Mouse (Mus musculus): ENCODE data around the gene Gm5622. TPM values are rescaled to one million over a fixed set of nuclear protein-coding genes. Genes with fewer than 3 reads are reported as not detected.
"Not testable (repeated sequence)": the region's sequence is repeated elsewhere in the genome, so short reads cannot be mapped to it uniquely, and the experiment has no call there.

Gene Gm5622
- total and polyA plus RNA-seq, 3 experiments = not detected

DNA sequence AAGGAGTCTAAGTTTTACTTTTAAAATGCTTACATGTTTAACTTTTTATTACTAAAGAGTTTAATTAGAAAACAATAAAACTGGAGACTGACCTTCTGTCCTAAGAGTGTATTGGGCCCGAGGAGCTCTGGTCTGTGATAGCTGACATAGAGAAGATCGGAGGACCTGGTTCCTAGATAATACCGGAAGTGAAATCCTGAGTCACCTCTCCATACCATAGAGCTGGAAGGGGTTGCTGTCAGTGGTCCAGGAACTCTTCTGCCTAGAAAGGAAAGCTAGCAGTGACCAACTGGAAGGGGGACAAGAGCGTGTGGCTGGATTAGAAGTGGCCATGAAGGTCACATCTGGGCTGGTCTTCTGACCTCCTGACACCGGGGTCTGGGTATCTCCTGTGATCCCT is 124.7 kb downstream of the Gm5622 start:
- H3K4me1 ChIP-seq (ENCODE audit: control insufficient read depth, insufficient read depth, low read length) = no peaks in the 10 kb centered on the region
- WGBS = 83% methylated on average over 5 of the region's 5 CpGs
- no peak overlapping the region for H3K4me3 ChIP-seq
- no peak overlapping the region for H3K9ac ChIP-seq (ENCODE audit: low read depth, low read length)
- no peaks in the 10 kb centered on the region for H3K27me3 ChIP-seq (ENCODE audit: control insufficient read depth, insufficient read depth, low read length)
- intact Hi-C loops (cut with DNase I) = no loop called here
- no peak for DNase-seq
- H3K79me2 ChIP-seq (replicated peaks; ENCODE audit: control insufficient read depth, insufficient read depth, low read length) = no peaks in the 10 kb centered on the region
- no peaks in the 10 kb centered on the region for H3K36me3 ChIP-seq (ENCODE audit: control insufficient read depth, insufficient read depth, low read length)
- no peak overlapping the region for H3K27ac ChIP-seq
- TF ChIP-seq EP300 (IDR thresholded peaks at IDR 0.05; ENCODE audit: insufficient read depth, low read depth, low read length) (no peak), POLR2A (IDR thresholded peaks at IDR 0.05; ENCODE audit: insufficient read depth, low read depth, low read length) (no peak), CTCF (IDR thresholded peaks at IDR 0.05) (no peak)

GRCm38 (mm10) chr14:51695368-51695767 is 142.8 kb downstream of the Gm5622 start, which contains the start of gene Gm17079:
Gene Gm17079 (minus strand): TSS chr14:51695468.
- H3K79me2 ChIP-seq (replicated peaks; ENCODE audit: control insufficient read depth, insufficient read depth, low read length); H3K27me3 ChIP-seq (ENCODE audit: control insufficient read depth, insufficient read depth, low read length); H3K36me3 ChIP-seq (ENCODE audit: control insufficient read depth, insufficient read depth, low read length); H3K4me1 ChIP-seq (ENCODE audit: control insufficient read depth, insufficient read depth, low read length); DNase-seq; H3K9ac ChIP-seq (ENCODE audit: low read depth, low read length); H3K27ac ChIP-seq; intact Hi-C loops (cut with DNase I); H3K4me3 ChIP-seq: not testable (repeated sequence)
- 68% methylated on average over 1 of the region's 2 CpGs for WGBS

Other genes starting within 250 kb of the Gm5622 start
- gene Gm7247, start 191.0 kb upstream of the Gm5622 start, total RNA-seq (2021) = not detected
- gene Gm7247, start 191.0 kb upstream of the Gm5622 start, polyA plus RNA-seq (2012; rRNA removed) = not detected in 2 replicates
- gene Vmn2r88, start 142.0 kb upstream of the Gm5622 start, total RNA-seq (2021) = not detected
- gene Vmn2r88, start 142.0 kb upstream of the Gm5622 start, polyA plus RNA-seq (2012; rRNA removed) = not detected in 2 replicates
- not detected for gene Vmn2r89, start 100.9 kb upstream of the Gm5622 start, total RNA-seq (2021)
- not detected in 2 replicates for gene Vmn2r89, start 100.9 kb upstream of the Gm5622 start, polyA plus RNA-seq (2012; rRNA removed)
- not detected for gene Gm17175, start 21.3 kb downstream of the Gm5622 start, total RNA-seq (2021)
- gene Gm17175, start 21.3 kb downstream of the Gm5622 start, polyA plus RNA-seq (2012; rRNA removed) = not detected in 2 replicates
- gene Gm17174, start 39.3 kb downstream of the Gm5622 start, total RNA-seq (2021) = not detected
- not detected in 2 replicates for gene Gm17174, start 39.3 kb downstream of the Gm5622 start, polyA plus RNA-seq (2012; rRNA removed)
- not detected for gene Gm17078, start 58.5 kb downstream of the Gm5622 start, total RNA-seq (2021)
- gene Gm17078, start 58.5 kb downstream of the Gm5622 start, polyA plus RNA-seq (2012; rRNA removed) = not detected in 2 replicates
- gene Gm4181, start 82.9 kb downstream of the Gm5622 start, total RNA-seq (2021) = not detected
- not detected in 2 replicates for gene Gm4181, start 82.9 kb downstream of the Gm5622 start, polyA plus RNA-seq (2012; rRNA removed)
- not detected for gene Gm17079, start 142.7 kb downstream of the Gm5622 start, total RNA-seq (2021)
- not detected in 2 replicates for gene Gm17079, start 142.7 kb downstream of the Gm5622 start, polyA plus RNA-seq (2012; rRNA removed)
- not detected for gene Gm5800, start 164.4 kb downstream of the Gm5622 start, total RNA-seq (2021)
- gene Gm5800, start 164.4 kb downstream of the Gm5622 start, polyA plus RNA-seq (2012; rRNA removed) = not detected in 2 replicates
- not detected for gene Ang4, start 220.8 kb downstream of the Gm5622 start, total RNA-seq (2021)
- gene Ang4, start 220.8 kb downstream of the Gm5622 start, polyA plus RNA-seq (2012; rRNA removed) = not detected in 2 replicates
- gene AY358078, start 247.3 kb downstream of the Gm5622 start, total RNA-seq (2021) = not detected
- not detected in 2 replicates for gene AY358078, start 247.3 kb downstream of the Gm5622 start, polyA plus RNA-seq (2012; rRNA removed)